Mouse (Mus musculus): ENCODE measurements around the gene Setd6.

DNA sequence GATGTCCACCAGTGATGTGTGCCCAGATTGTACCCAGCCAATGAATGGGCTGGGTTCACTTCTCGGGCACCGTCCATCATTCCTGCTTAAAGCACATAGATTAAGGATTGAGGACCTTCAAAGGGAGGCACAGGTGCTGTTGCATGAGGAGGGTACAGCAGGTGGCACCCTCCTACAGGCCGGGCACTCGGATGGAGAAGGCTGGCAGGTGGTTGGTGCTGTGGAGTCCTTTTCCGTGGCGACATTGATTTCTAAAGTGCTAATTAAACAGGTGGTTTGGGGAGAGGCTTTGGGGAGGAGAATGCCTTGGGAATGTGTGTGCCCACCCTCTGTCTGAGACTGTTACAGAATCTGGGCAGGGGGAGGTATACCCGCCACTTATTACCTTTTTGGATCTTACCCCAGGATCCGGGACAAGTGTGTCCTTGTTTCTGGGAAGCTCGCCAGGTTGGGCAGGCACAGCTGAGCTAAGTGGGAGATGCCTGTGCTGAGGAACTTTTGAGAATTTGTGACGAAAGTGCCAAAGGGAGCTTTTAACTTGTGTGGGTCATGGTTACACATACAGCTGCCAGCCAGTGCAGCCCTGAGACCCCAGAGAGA lies 27.5 kb upstream of the Setd6 start:
- no peak for TF ChIP-seq CTCF (conservative IDR thresholded peaks at IDR 0.05; ENCODE audit: low read length)
- no peak for TF ChIP-seq POU5F1 (IDR thresholded peaks at IDR 0.05; ENCODE audit: borderline replicate concordance, low read length)
